Mouse (Mus musculus) layer of hippocampus, adult 2 months (tissue): ENCODE data around the gene Cldn20. TPM values are rescaled to one million over a fixed set of nuclear protein-coding genes. Genes with fewer than 3 reads are reported as not detected.

ENCODE experiments used
- DNase-seq, 2 experiments: peaks; one replicate each; pipeline ENCODE4 v3.0.0; 2022; ENCODE audit warnings: low spot score in 2 of 2
- H3K27ac ChIP-seq: fragments of 200-600 bp; 2 replicates; pipeline ENCODE4 v1.8.1; 2022
- H3K4me3 ChIP-seq: fragments of 200-600 bp; 2 replicates; pipeline ENCODE4 v1.8.1; 2022; ENCODE audit warnings: mild to moderate bottlenecking
- CTCF ChIP-seq: fragments of 200-600 bp; conservative IDR thresholded peaks from 2 replicates; pipeline ENCODE4 v1.8.1; 2022; ENCODE audit warnings: antibody characterized with exemption, mild to moderate bottlenecking, moderate library complexity
- total RNA-seq, 2 experiments: library from RNA; stranded (reverse); gene quantifications; 2 replicates each; pipeline ENCODE4 v1.2.3; 2021

Gene Cldn20
- total RNA-seq, 2 experiments from 2014 or later, result 1.4 TPM; not detected in 1

GRCm38 (mm10) chr17:3541033-3541432 lies 8.7 kb downstream of the Cldn20 start:
- H3K4me3 ChIP-seq, result no peak overlapping the region
- H3K27ac ChIP-seq, result no peak overlapping the region
- no peak for TF ChIP-seq CTCF
- DNase-seq, result no peak

GRCm38 (mm10) chr17:3547725-3548124 lies 15.4 kb downstream of the Cldn20 start:
- no peak overlapping the region for H3K4me3 ChIP-seq
- DNase-seq, result no peak
- TF ChIP-seq CTCF, result no peak
- no peak overlapping the region for H3K27ac ChIP-seq

GRCm38 (mm10) chr17:3556251-3556650 lies 23.9 kb downstream of the Cldn20 start:
- Histone ChIP-seq H3K4me3 (no peak overlapping the region), H3K27ac (no peak overlapping the region)
- DNase-seq, result no peak
- TF ChIP-seq CTCF, result no peak

GRCm38 (mm10) chr17:3557331-3558311 lies 25.3 kb downstream of the Cldn20 start, which contains the start of gene Tfb1m:
TSS of gene Tfb1m (minus strand) at chr17:3557781.
- Histone ChIP-seq H3K4me3 (peak within 1 kb of the TSS; percentile 77), H3K27ac (peak within 1 kb of the TSS; percentile 82)
- DNase-seq, result peak; percentile 98 to 99
- TF ChIP-seq CTCF, result peak; percentile 29; the same call in 1 of the 2 replicates

GRCm38 (mm10) chr17:3558356-3558870 lies 26.1 kb downstream of the Cldn20 start:
- DNase-seq, result no peak
- Histone ChIP-seq H3K27ac (peak overlapping the region; percentile 60; the same call in 1 of the 2 replicates), H3K4me3 (peak overlapping the region; percentile 77)
- TF ChIP-seq CTCF, result no peak

- DNase-seq, result no peak
- TF ChIP-seq CTCF, result peak; percentile 78
Measured at GRCm38 (mm10) chr17:3560534-3560933, 28.2 kb downstream of the Cldn20 start.

GRCm38 (mm10) chr17:3562405-3562804 lies 30.1 kb downstream of the Cldn20 start:
- DNase-seq, result no peak
- H3K4me3 ChIP-seq, result no peak overlapping the region
- 0 out of 2 replicates have a peak, but pooled peaks have one; percentile 34 for TF ChIP-seq CTCF
- H3K27ac ChIP-seq, result no peak overlapping the region

More at GRCm38 (mm10) chr17:3560534-3560933, 28.2 kb downstream of the Cldn20 start:
- no peak overlapping the region for H3K27ac ChIP-seq
- H3K4me3 ChIP-seq, result no peak overlapping the region

- peak overlapping the region; percentile 14 for H3K4me3 ChIP-seq
- H3K27ac ChIP-seq, result no peak overlapping the region
- peak; percentile 70 to 87 for DNase-seq
- peak; percentile 97 for TF ChIP-seq CTCF
Measured at GRCm38 (mm10) chr17:3570876-3571275, 38.5 kb downstream of the Cldn20 start.

Other genes with a start within 250 kb of the Cldn20 start
- 10 to 100 TPM; 33.8 to 42.9 TPM for gene Tiam2, start 206.0 kb upstream of the Cldn20 start, total RNA-seq
- 1 to 10 TPM; 5.7 to 7.1 TPM for gene Tfb1m, start 25.2 kb downstream of the Cldn20 start, total RNA-seq
- gene Nox3, start 163.7 kb downstream of the Cldn20 start, total RNA-seq, result not detected